Mouse (Mus musculus): ENCODE results near the gene Parp16.

GRCm38 (mm10) chr9:65188599-65188998, 6.6 kb upstream of the Parp16 start:
- TF ChIP-seq POLR2A (IDR thresholded peaks at IDR 0.05; ENCODE audit: insufficient read depth, low read length) (no peak), CTCF (IDR thresholded peaks at IDR 0.05; ENCODE audit: low read depth, low read length) (peak; percentile 86)
